Mouse (Mus musculus) c-Kit-positive CD71-positive TER-119-positive erythroid progenitor cells, embryonic 14.5 days (primary cell): Measurements from ENCODE around the gene Zp3.

Experiments
- DNase-seq: peaks from one replicate; pipeline ENCODE4 v3.0.0-alpha.2; 2013; ENCODE audit warnings: low spot score

Zp3 gene

DNA sequence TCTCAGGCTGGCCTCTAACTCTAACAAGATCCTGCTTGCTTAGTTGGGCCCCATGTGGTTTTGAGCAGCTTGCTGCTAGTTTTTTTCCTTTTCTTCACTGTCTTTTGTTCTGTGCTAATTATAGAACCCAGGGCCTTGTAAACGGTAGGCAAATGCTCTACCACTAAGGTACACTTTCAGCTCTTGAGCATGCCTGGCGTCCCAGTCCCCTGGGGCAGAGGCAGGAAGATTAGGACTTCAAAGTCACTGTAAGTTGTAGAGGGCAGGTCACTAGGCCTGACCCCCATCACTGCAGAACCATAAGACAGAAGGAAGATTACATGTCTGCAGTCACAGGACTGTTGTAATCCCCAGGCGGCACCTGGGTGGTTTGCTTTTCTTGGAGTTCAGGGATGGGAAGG lies 22.9 kb downstream of the Zp3 start:
- DNase-seq = no peak

DNA sequence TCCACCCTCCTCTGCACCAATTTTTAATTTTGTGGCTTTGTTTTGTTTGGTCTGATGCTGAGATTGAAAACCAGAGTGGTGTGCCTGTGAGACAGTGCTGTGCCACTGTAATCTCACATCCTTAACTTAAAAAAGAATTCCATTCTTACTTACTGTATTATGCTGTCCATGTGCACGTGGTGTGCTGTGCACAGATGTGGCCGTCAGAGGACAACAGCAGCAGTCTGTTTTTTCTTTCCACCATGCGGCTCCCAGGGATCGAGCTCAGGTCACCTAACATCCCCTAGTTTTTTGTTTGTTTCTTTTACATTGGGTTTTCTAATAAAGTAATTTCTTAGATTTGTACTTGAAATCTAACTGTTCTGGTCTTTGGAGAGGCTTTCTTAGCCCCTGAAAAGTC lies 24.6 kb downstream of the Zp3 start:
- DNase-seq = no peak

DNA sequence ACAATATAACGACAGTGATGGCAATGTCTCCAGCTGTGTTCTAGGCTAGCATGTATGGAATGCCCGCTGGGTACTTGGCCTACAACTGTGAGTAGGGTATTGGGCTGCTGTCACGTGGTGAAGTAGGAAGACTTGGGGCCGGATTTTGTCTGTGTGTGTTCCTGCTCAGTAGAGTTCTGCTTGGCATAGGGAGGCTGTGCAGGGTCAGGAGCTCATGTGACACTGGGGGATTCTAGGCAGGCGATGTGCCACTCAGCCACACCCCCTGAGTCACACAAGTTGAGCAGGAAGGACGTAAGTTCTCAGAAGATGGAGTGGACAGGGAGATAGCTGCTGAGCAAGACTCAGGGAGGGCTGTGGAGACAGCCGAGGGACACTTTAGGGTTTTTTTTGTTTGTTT lies 27.8 kb downstream of the Zp3 start:
- DNase-seq = no peak

DNA sequence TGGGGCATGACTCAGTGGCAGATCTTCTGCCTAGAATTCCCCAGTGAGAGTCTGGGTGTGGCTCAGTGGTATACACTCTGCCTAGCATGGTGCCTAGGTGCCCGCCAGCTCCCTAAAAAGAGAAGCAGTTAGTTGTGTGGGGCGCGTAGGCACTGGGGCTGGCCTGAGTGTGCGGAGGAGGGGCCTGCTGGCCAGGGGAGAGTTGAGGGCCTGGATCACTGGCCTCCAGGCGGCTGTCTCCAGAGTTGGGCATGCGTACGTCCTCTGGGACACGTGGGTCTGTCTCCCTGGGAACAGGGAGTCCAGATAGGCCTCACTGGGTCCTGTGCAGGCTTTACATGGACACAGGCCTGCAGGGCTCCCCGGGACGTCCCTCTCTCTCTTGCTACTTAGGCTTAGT lies 35.0 kb downstream of the Zp3 start:
- no peak for DNase-seq

DNA sequence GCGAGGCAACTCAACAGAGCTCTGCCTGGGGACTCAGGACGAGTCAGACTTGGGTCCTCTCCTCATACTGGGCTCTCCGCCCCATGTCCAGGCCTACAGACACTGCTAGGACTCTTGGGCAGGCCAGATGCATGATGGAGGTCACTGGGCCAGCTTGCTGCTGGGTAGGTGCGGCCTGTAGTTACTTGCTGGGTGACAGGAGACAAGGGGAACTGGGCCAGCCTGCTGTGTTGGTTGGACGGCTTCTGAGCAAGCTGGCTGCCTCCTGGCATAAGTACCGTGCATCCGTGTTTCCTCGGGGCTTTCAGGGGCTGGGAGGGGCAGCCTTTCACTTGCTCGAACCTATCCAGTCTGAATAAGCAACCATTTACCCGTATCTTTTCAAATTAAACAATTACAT lies 35.7 kb downstream of the Zp3 start:
- no peak for DNase-seq

DNA sequence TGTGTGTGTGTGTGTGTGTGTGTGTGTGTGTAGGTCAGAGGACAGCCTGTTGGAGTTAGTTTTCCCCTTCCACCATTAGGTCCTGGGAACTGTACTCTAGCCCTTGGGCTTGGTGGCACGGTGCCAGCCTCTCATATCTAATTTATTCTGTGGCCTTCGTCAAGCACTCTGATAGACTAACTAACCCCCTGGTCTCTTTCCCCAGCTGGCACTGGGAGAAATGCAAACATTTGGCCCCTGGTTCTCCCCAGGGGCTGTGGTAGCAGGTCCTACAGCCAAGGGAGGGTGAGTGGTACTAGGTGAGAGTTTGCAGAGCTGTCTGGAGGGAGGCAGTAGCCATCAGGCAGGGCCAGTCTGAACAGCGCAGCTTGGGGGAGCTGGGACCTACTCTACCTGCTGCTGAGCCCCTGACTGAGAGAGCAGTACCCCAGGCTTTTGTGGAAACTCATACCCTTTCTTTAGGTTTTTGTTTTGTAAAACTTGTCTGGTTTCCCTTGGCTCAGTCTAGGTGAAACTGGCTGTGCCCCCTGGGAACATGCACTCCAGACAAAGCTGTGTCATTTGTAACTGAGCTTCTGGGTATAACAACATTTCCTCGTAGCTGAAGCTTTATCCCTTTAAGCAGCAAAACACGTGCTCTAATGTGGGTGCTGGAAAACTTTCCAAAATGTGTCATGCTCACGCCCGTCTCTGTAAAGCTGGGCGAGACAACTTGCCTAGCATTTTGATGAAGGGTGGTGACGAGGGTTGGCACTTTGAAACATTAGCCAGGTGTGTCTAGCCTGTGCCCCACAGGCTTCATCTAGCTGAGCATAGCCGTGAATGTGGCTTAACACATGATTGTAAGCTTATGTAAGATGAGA lies 36.3 kb downstream of the Zp3 start:
- DNase-seq = no peak

DNA sequence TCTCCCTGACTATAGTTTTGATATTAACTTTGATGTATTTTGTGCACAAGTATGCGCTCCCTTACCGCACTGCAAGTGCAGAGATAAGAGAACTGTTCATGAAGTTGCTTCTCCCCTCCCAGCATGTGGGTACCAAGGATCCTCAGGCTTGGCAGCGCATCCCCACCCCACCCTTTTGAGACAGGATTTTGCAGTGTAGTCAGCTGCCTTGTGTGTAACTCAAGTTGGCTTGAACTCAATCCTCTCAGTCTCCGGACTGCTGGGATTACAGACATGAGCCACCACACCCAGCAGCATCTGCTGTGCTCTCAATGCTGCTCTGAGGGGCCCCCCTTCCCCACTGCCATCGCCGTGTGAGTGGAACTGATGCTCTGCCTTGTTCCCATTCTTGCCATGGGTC lies 37.4 kb downstream of the Zp3 start:
- no peak for DNase-seq

DNA sequence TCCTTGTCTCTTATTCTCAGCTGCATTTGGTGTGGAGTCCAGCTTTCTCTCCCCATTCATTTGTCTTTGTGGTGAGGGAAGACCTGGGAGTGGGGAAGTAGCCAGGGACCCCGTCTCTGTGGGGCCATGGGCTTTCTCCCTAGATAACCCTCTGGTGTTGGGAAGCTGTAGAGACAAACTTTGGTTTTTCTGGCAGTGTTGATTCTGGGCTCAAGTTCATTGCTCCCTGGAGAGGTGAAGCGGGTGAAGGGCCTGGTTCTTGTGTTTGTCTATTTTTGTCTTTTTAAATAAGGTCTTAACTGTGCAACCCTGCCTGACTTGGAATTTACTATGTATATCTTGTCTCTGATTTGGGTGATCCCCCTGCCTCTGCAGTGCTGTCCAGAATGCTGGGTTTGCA lies 38.8 kb downstream of the Zp3 start:
- DNase-seq = no peak

DNA sequence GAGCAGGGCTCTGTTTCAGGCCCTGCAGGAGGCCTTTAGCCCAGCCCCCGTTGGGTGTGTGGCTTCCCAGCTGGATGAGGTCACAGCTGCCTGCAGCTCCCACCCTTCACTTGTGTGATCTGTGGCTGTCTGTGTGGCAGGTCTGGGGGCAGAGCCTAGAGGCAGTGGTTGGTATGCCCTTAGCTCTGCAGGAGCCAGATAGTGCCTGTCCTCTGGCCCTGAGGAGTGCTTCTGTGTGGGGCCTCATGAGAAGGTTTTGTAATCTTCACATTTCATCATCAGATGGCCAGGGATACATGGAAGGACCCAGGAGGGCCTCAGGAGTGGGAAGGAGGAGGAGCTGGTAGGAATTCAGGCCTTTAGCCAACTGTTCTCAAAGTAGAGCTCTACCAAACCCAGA lies 40.0 kb downstream of the Zp3 start:
- DNase-seq = no peak

DNA sequence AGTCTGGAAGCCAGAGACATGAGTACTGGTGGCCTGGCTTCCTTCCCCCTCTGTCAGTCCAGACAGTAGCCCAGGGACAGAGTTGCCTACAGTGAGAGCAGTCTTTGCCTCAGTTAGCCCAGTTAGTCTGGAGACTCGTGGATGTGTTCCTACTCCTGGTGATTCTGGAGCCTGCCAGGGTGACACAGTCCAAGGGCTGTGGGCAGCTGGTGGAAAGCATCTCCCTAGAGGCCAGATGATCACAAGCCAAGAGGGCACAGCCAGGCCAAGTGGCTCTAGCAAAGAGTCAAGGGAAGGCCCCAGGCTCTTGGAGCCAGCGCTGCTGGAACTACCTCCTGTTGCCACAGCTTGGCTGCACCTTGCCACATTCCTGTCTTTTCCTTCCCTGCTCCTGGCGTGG lies 45.8 kb downstream of the Zp3 start:
- no peak for DNase-seq

DNA sequence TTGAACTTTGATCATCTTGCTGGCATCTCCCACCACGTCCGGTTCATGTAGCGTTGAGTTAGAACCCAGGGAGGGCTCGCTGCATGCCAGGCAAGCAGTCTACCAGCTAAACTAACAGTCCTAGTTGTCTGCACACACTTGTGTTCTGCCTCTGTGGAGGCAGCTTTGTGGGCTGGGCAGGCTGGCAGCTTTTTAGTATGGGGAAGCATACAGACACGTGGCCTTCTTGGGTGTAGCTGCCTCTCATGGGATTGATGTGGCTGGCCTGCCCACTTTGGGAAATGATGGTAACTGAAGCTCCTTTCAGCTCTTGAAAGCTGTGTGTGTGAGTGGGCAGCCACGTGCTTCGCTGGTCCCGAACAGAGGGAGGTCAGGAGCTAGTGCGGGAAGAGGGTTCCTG lies 47.0 kb downstream of the Zp3 start:
- no peak for DNase-seq

DNA sequence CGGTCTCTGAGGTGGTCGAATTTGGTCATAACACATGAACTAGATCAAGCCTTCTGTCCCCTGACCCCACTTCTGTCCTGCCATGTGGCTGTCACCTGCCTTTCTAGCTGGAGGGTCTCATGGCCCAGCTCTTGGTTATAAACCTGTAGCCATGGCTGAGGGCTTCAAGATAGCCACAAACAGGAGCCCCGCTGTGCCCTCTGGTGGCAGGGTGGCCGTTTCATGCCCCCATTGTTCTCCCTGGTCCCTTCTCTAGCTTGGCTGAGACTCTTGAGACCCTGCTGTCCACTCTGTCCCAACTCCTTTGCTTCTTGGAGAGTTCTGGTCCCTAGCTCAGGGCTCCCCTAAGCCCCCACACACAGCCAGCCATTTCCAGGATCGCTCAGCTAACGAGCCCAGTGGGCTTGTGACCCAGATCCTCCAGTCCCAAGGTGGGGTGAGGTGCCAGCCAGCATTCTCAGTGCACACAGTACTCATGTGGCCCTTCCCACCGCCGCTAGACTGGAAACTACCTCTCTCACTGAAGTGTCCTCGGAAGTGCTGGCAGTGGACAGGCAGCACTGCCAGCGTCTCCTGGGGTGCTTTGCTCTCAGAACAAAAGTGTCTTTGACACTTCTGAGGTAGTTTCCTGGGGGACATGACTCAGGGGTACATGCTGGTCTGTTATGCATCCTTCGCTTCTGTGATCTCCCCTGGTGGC lies 47.9 kb downstream of the Zp3 start:
- DNase-seq = no peak

DNA sequence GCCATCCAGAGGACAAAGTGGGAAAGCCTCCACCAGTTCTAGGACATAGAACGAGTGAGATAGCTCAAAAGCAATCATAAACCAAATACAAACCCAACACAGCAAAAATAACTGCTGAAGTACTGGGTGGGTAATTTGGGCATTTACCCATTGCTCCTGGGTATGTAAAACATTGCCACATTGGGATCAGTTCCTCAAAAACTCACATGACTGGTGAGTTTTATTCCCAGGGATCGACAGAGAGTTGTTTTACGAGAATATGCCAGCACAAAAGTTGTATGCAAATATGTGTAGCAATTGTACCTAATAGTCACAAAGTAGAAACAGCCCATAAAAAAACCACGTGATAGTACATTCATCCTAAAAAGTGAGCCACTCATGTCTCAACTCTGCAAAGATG lies 55.0 kb downstream of the Zp3 start:
- no peak for DNase-seq

DNA sequence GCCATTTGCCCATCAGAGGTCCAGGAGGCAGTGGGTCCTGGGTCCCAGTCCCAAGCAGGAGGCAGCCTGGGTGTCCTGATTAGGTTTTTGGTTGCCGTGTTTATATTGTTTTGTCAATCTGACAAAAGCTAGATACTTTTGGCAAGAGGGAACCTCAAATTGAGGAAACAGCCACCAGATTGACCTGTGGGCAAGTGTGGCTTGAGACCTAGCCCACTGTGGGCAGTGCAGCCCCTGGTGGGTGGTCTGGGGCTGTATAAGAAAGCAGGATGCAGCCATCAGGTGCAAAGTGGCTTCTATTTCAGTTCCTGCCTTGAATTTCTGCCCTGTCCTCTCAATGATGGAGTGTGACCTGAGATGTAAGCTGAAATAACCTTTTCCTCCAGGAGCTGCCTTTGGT lies 55.4 kb downstream of the Zp3 start:
- DNase-seq = no peak

DNA sequence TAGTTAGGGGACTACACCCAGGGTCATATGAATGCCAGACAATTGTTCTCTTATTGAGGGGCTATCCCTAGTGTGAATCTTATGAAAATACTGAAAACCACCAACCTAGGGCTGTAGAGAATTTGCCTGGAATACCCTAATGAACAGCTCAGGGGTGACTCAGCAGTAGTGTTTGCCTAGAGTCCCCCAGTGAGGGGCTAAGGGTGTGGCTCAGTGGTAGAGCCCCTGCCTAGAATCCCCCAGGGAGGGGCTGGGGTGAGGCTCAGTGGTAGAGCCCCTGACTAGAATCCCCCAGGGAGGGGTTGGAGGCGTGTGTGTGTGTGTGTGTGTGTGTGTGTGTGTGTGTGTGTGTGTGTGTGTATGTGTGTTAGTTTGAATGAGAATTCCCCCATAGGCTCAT lies 56.8 kb downstream of the Zp3 start:
- DNase-seq = no peak
